Mouse (Mus musculus) cerebellum, adult 8-10 months (tissue): Measurements from ENCODE around the gene Arhgef25.
A peak's percentile ranks its signal among the peaks of the same experiment; 100 is the strongest.

Experiments
- DNase-seq: peaks from one replicate; pipeline ENCODE4 v3.0.0; 2022

The Arhgef25 gene

DNA sequence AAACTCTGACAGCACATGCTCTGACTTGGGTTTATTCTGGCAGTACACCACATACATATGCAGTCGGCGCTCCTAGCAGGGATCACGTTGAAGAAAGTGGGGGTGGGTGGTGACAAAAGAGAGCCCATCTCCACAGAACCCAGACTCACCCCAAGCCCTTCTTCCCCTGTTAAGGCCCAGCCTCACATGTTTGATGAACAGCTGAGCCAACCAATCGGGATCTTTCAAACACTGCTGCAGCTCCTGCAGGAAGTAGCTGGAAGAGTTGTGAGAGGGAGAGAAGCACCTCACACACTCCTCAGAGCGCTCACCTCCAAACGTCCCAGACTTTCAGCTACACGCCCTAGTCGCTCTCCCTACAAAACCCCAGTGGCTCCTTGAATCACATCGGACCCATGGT lies 4.8 kb downstream of the Arhgef25 start:
- DNase-seq, result no peak

DNA sequence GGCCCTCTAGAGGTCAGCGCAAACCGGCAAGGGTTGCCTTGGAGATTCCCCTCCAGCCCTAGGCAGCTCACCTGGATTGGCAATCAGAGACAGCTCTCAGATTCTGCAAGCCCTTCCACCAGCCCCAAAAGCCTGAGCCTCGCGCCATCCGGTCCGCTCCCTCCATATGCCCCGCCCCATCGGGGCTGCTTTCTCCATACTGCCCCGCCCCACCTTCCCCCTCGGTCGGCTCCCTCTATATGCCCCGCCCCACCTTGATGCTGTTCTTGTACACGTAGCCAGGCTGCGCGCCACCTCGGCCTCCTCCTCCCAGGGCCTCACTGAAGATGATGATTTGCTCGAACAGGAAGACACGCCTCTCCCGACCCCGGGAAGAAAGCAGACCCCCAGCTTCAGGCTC lies 6.1 kb downstream of the Arhgef25 start:
- no peak for DNase-seq

DNA sequence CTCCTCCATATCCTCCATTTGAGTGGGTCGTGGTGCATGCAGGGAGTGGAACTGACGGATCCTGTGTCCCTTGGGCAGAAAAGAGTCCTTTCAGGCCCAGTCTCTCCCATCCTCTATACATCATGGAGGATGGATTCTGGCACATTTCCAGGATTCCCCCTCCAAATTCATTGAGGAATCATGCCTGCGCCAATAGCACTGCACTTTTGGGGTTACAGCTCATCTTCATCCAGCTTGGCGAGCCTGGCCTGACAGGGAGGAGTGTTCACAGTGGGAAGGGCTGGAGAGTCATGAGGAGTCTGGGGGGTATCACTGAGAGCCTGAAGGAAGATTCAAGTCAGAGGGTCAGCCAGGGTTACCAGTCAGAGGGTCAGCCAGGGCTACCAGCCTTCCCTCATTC lies 7.3 kb downstream of the Arhgef25 start:
- DNase-seq, result no peak

DNA sequence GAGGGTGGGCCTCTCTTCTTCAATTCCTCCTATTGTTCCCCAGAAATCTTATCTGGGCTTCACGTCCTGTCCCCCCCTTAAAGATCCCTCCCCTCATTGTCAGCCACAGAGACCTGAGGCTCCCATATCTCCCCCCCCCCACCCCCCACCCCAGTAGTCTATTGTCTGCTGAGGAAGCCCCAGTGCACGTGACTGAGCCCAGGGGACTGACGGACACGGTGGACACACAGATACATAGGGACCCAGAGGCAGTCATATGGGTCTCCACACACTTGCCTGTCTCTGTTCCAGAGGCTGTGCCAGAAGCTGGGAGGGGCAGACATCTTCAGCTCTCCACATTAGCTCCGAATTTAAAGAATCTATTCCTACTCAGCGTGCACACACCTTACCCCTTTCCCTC lies 8.3 kb downstream of the Arhgef25 start:
- DNase-seq, result no peak

DNA sequence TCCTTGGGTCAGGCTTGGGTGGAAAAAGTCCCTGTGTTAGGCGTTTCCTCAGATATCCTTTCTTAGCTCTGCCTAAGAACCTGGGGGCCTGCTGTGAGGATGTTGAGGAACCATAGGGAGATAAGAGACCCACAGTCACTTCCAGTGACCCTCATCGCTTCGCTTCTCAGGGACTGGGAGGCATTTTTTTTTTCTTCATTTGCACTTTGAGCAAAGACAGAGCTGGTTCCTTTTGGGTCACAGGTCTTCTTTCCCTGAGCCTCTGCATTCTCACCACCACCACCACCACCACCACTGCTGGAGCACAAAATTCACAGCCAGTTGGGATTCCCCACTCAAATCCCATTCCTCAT lies 9.2 kb downstream of the Arhgef25 start:
- DNase-seq, result no peak

DNA sequence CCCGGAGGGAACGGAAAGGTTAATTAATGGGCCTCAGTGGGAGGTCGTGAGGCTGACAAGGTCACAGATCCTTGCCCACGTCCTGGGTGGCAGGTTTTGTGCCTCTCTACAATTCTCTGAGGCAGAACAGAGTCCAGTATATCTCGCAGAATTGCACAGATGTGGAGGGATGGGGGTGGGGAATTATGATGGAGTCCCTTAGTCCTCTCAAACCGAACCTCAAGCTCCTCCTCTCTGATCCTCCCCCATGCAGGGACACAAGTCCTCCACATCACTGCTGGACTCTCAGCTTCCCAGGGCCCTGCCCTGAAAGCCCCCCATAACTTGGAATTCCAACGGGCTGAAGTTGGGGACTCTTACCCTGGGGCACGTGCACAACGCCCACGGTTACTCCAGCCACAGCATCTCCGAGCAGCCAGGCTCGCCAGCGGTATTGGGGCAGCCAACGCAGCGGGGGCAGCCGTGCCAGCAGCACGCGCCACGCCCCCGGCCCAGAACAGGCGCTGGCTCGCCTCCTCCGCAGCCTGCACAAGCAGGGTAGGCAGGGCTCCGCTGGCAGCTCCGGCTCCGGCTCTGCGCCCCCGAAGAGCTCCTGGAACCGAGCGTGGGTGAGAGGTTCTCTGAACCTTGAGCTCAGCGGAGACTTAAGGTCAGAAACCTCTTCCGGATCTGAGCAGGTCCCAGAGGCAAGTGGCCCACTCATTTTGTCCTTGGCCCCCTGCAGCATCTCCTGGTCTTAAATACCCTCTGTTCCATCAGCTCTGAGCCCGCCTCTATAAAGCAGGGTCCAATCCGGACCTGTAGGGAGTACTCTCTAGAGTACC lies 9.8 kb downstream of the Arhgef25 start, which contains the start of gene Slc26a10:
Gene Slc26a10, minus strand, starts transcription at position 775 of the 824 bp plus-strand sequence.
- DNase-seq, result no peak

DNA sequence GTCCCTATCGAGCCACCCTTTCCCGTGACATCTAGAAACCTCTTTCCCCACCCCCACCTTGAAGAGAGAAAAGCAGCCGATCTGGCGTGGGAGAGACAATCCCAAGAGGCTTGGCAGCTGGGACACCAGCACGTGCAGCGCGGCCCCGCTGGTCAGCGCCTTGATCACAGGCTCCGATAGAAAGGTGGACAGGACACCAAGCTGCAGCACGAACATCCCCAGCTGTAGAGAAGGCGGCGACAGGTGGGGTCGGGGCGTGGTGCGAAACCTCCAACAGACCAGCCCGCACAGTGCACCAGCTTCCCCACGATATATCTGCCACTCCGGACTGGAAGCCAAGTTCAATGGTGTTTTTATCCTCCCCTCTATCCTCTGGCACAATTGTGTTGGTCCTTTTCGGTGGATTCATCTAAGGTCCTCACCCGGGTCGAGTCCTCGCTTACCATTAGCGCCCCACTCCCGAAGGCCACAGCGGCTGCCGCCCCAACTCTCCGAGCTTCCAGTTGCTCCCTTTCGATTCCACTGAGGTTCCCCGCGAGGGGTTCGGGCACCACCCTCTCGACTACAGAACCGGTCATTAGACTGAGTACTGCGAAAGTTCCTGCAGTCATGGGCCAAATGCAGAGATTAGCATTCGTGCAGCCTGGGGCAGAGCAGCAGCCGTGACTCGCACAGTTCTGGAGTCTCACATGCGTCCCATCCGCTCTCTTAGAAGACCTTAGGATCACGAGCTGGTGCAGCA lies 11.4 kb downstream of the Arhgef25 start:
- DNase-seq, result peak; percentile 27

DNA sequence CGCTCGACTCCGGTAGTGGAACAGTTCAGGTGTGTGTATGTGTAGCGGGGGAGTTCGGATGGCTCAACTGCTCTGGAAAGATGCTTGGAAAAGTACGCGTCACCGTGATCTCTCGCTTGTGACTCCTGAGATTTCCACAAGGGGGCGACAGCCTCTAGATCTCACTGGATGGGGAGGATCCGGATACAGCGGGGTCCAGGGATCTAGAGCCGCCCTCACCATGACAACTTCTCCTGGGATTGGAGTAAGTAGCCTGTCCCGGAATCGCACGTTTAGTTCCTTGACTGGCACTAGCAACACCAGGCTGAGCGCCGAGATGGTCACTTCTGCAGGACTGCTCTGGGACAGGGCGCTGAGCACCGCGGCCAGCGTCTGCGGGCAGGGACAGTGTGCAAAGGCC lies 12.2 kb downstream of the Arhgef25 start:
- DNase-seq, result peak; percentile 79

DNA sequence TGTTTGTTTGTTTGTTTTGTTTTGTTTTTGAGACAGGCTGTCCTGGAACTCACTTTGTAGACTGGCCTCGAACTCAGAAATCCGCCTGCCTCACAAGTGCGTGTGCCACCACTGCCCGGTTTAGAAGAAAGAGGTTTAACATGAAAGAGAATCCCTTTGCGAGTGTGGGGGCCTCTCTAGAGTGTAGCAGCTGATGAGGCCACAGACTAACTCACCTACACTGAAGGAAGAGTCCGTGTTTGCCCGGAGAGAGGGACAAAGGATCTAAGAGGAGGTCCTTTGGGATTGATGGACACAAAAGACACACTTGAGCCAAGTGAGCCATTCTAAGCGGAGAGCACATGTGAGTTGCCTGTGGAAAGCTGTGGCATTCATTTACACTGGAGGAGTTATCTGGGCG lies 12.6 kb downstream of the Arhgef25 start:
- no peak for DNase-seq

DNA sequence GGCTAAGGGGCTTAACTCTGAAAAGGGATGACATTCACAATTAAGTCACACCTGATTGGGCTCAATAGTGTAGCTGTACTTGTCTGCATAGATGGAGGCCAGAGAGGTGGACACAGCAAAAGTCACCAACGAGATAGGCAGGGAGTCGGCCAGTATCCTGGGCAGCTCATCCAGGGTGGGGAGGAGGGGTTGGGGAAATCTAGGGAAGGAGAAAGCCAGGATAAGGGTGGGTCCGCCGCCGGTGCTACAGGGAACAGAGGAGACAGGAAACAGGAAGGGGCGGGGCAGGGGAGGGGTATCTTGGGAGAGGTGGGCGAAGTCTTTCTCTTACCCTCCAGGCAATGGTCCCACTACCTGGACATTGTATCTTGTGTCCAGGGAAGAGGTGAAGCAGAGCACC lies 13.1 kb downstream of the Arhgef25 start:
- DNase-seq, result no peak

DNA sequence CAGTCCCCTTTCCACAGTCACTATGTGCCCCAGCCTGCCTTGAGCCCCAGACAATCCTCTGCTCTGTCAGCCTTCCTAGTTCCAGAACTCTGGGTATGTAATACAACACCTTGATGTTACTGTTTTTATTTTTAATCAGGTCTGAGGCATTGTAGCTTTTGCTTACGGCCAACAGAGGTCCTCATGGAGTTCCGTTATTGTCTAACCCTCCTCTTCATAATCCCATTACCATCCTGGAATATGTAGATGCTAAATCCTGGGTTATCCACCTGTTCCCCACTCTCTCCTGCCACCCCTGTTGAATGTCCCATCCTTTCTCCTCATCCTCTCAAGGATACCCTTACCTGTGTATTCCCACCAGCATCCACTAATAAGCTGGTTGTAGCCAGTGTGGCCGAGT lies 13.7 kb downstream of the Arhgef25 start:
- DNase-seq, result no peak

DNA sequence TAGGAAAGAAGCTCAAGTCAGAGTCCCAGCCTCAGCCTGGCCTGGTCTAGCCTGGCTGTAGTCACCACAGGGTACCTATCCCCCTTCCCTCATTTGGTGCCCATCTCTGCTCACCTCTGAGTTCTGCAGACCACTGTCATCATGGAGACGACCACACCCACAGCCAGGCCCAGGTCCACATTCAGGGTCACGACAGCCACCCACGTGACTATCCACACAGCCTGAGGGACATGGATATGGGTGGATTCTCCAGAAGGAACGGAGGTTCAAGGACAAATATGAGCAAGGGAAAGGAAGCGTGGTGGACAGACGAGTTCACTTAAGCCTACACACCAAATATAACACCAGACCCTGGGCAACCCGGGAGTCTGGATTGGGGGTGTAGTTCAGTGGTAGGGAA lies 15.7 kb downstream of the Arhgef25 start:
- no peak for DNase-seq

DNA sequence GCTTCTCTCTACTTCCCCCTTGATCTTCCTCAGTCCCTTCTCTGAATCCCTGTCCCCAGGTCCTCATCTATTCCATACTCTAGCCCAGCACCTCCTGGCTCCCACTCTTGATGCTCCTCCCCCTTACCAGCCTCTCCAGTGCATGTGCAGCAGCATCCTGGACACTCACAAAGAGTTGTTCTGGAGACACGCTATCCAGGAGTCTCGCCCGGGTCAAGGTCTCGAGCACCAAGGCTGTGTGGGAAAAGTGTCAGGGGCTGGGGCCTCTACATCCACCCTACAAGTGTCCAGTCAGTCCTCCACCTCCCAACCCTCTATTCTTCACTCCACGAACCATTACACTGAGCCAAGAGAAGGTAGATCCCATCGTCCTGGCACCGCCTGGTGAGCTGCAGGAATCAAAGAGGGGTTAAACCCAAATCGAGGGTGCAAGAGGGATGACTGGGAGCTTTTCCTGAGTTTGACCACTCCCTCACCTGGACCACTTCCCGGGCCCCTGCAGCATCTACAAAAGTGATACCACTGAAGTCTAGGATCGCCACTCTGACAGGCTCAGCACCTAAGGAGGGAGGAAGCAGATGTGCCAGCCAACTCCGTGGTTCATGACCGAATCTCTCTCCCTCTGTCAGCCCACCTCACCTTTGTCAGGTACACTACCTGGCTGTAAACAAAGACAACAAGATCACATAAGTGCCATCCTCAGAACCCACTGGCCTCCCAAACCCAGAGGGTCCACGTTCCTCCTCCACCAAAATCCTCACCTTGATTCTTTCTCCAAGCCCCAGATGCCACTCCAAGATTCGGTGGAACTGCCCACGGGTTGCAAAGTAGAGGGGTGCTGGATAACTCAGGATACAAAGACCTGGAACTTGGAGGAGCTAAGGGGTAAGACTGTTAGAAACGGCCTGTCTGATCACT lies 16.5 kb downstream of the Arhgef25 start:
- no peak for DNase-seq

DNA sequence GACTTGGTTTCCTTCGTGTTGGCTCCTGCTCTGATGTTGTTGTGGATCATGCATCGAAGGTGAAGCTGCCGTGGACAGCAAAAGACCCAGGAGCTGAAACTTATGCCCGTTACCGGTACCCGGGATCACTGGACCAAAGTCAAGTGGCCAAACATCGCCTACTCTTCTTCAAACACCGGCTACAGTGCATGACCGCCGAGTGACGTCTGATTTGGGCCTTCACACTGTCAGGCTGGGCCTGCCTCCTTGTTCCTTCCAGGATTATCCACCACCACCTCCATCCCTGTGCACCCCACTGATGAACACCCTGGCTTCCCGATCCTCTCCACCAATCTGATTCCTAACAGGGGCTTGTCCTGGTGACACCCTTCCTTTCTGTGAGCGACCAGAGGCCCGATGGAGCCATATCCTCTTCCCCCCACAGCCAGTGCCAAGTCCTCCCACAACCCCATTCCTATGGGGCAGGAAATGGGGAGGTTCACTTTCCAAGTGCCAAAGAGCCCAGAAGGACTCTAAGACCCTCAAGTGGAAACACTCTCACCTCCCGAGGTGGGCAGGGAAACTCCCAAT lies 18.2 kb downstream of the Arhgef25 start:
- no peak for DNase-seq

DNA sequence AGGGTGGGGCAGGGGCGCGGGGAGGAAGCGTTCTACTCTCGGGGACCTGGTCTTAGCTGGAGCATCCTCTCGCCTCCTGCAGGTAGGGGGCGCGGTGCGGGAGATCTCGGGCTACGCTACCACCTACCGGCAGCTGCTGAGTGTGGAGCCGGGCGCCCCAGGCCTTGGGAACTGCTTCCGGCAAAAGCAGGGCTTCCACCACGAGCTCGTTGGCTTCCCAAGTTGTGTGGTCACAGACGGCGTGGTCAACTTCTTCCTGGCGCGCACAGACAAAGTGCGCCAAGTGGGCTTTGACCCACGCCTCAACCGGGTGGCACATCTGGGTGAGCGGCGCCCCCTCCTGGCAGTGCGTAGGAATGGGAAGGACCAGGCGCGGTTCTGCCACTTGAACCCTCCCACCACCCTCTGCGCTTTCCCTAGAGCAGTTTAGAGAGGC lies 19.0 kb downstream of the Arhgef25 start:
- DNase-seq, result no peak

DNA sequence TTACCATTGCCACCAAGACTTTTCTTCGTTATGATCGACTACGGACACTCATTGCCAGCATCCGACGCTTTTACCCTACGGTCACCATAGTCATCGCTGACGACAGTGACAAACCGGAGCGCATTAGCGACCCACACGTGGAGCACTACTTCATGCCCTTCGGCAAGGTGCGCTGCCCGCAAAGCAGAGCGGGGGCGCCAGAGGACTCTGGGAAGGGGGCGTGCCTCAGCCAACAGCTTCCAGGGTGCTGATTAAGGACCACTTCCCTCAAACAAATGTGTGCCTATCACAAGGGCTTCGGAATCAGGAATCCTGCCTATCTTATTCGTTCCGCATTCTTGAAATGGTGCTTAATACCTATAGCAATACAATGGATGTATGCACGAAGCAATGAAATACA lies 19.9 kb downstream of the Arhgef25 start:
- no peak for DNase-seq

DNA sequence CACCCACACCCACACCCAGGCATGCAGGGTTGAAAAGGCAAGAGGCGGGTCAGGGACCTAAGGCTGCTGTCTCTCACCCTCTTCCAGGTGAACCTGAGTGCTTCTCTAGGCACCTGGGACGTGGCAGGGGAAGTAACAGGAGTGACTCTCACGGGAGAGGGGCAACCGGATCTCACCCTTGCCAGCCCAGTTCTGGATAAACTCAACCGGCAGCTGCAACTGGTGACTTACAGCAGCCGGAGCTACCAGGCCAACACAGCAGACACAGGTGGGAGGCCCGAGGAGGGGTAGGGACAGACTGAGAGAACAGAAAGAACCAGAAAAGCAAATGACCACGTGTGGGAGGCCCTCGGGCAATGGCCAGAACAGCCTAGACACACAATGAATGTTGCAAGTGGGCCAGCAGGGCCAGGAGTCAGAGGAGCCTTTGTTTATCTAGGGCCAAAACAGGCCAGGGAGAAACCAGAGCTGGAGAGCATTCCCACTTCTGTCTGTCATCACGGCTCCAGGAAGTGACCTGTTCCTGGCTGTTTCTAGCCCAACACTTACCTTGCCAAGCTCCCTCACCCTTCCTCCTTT lies 22.2 kb downstream of the Arhgef25 start:
- DNase-seq, result no peak

DNA sequence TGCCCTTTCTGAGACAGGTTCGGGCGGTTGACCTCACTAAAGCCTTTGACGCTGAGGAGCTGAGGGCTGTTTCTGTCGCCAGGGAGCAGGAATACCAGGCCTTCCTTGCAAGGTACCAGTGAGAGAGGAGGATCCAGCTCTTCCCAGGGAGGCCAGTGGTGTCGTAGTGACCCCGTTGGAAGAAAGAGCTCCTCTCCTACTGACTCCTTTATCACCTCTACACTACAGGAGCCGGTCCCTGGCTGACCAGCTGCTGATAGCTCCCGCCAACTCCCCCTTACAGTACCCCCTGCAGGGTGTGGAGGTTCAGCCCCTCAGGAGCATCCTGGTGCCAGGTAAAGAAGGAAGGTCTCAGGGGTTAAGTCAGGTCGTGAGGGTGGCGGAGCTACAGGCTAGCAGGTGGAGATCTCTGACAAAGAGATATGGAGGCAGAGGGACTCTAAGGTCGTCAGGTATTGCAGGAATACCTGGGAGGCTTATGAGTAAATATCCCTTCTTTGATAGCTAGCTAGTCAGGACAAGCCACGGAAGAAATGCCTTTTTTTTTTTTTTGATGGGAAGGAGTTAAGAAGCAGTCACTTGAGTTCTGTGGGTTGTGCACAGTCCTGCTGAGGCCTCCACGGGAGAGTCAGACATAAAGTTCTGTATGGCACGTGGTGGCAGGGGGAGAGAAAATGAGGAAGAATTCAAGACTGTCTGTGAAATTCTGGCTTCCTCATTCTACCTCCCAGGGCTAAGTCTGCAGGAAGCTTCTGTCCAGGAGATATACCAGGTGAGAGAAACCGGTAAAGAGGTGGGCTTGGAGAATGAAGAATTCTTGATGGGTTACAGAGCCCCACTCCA lies 22.9 kb downstream of the Arhgef25 start:
- no peak for DNase-seq

DNA sequence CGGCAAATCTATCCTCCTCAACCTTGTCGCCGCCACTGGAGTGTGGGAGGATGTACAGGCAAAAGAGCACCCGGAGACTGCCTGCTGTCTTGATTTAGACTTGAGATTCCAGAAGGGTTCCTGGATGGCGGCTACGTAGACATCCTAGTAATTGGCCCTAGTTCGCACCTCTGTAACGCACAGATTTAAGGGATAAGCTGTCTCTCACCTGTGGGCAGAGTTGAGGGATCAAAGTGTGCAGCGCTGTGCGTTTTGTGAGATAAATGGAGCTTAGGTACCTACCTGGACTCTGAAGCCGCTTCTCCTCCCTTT lies 23.5 kb downstream of the Arhgef25 start:
- no peak for DNase-seq

DNA sequence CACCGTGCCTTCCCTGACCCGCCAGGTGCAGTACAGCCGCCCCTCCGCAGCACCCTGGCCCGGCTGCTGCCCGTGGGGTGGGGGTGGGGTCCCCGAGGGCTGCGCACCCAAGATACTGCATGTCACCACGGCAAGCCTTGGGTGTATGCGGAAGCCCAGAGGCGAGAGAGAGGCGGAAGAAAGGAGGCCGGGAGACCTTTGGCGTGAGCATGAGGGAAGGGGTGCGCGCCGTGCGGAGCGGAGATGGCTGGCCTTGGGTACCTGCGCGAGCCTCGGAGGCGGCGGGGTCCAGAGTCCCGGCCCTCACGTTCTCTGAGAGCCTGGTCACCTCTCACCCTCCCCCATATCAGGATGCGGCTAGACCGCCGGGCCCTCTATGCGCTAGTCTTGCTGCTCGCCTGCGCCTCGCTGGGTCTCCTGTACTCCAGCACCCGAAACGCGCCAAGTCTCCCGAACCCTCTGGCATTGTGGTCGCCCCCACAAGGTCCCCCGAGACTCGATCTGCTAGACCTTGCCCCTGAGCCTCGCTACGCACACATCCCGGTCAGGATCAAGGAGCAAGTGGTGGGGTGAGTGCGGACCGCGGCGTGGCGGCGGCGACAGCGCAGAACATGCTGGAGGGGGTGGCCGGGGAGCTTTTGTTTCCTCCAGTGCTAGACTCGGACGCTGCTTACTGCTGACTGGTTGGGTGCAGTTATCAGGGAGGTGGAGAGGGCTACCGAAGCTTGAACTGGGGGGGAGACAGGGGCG lies 24.1 kb downstream of the Arhgef25 start:
- peak; percentile 70 for DNase-seq

DNA sequence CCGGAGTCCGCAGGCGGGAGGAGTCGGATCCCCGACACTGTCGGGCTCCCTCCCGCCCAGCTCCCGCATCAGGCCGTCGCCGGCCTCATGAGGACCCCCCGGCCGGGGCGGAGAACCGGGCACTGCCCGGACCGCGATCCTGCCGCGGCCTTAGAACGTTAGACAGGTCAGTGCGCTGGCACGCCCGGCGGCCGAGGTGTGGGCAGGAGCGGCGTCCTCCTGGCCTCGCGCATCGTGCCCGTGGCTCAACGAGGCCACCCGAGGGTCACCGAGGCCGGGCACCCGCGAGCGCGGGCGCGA lies 24.6 kb downstream of the Arhgef25 start:
- no peak for DNase-seq
